Mouse (Mus musculus): ENCODE data around the gene Dip2b. TPM values are rescaled to one million over a fixed set of nuclear protein-coding genes. Genes with fewer than 3 reads are reported as not detected.

Gene Dip2b
- polyA plus RNA-seq, 1 experiment from 2014 or later: 5.0 TPM

DNA sequence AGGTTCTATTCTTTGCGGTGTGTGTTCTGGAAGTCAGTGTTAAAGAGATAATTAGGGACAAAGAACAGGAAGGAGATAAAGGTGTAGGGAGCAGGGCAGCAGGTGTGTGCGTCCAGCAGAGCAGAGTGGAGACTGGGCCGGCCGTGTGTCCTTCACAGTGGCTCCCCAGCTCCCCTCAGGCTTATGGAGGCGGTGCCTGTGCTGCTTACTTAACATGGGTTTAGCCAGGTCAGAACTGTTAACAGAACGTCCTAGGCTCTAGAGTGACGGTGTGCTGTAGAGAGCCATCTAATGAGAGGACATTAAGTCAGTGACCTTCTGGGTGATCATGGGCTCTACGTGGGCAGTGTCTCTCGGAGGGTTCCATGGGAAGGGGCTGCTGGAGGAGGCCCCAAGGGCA lies 73.4 kb downstream of the Dip2b start:
- peak overlapping the region; percentile 88 for H3K27ac ChIP-seq (ENCODE audit: low read depth, low read length)
- ATAC-seq: peak; percentile 60
- no peak overlapping the region for H3K4me3 ChIP-seq (ENCODE audit: low read depth, low read length)
- H3K4me1 ChIP-seq (replicated peaks; ENCODE audit: control insufficient read depth, insufficient read depth, low read length): peaks cover 22% of the 10 kb centered on the region
- H3K27me3 ChIP-seq (replicated peaks; ENCODE audit: control insufficient read depth, insufficient read depth, low read length): no peaks in the 10 kb centered on the region
- H3K36me3 ChIP-seq (ENCODE audit: control insufficient read depth, insufficient read depth): peaks cover 4% of the 10 kb centered on the region; the same call in 1 of the 2 replicates
- H3K4me2 ChIP-seq (replicated peaks; ENCODE audit: low read depth): peak overlapping the region; percentile 54
- no peak for TF ChIP-seq CTCF (IDR thresholded peaks at IDR 0.05; ENCODE audit: low read depth)
- WGBS: 32% methylated on average over 9 of the region's 9 CpGs
- H3K9ac ChIP-seq (ENCODE audit: low read depth, low read length): no peak overlapping the region
- H3K9me3 ChIP-seq (ENCODE audit: control insufficient read depth): no peaks in the 10 kb centered on the region

DNA sequence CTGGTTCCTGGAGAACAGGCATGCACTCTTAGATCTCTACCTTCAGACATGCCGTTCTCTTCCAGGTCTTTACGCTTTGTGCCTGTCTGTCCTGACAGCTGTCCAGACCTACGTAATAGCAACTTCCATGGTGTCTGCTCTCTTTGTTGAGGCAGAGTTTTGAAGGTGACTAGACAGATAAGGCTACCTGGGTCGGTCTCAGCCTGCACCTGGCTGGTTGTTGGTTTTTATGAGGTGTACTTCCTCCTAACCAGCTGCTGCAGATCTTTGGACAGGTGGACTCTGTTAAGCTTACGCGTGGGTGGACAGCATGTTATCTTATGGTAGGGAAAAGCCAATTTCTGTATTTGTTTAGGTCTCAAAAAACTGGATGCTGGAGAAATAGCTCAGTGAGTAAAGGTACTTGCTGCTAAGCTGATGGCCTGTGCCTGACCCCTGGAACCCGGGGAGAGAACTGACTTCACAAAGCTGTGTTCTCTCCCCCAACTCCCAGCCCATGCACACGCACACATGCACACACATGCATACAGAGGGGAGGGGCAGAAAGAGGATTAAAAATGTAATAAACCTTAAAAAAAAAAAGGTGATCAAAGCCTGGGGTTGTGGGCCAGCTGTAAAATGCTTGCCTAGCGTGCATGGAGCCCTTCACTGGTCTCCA lies 74.0 kb downstream of the Dip2b start:
- peak overlapping the region; percentile 54 for H3K4me2 ChIP-seq (replicated peaks; ENCODE audit: low read depth)

DNA sequence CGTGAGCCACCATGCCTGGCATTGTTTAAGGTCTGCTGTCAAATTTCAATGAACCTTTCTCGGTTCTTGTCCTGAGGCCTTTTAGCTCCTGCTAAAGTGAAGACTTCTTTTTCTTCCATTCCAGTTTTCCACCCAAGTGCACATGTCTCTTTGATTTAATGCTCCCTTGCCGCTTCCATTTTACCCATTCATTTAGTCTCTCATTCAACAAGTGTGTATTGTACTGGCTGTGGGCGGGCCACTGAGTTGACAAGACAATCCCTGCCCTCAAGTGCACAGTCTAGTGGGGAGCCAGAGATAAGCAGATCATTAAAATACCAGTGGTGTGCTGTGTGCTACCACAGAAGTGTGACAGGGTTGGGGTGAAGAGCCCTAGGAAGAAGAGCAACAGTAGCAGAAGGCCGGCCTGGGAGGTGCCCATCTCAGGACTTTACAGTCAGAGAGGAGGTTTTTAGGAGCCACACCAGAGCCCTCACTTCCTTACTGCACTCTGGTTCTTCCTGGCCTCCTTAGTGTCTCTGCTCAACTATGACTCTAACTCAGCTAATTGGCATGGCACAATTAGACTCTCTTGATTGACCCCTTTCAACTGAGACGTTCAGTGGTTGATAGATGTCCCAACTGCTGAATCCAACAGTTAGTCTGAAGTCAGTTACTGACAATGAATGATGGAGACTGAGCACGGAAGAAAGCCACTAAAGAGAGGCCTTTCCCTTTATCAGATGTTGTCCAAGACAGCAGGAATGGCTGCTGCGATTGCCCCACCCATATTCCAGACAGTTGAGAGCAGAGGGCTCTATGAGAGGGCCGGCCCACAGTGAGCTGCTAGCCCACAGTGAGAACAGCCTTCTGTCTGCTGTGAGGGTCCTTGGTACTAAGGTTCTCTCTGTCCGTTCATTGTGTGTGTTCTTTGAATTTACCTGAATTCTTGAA lies 75.1 kb downstream of the Dip2b start:
- Histone ChIP-seq H3K4me2 (replicated peaks; ENCODE audit: low read depth) (no peak overlapping the region), H3K27ac (ENCODE audit: low read depth, low read length) (no peak overlapping the region), H3K27me3 (replicated peaks; ENCODE audit: control insufficient read depth, insufficient read depth, low read length) (no peaks in the 10 kb centered on the region), H3K9me3 (ENCODE audit: control insufficient read depth) (no peaks in the 10 kb centered on the region), H3K36me3 (ENCODE audit: control insufficient read depth, insufficient read depth) (peaks cover 4% of the 10 kb centered on the region; the same call in 1 of the 2 replicates), H3K4me3 (ENCODE audit: low read depth, low read length) (no peak overlapping the region), H3K9ac (ENCODE audit: low read depth, low read length) (no peak overlapping the region), H3K4me1 (replicated peaks; ENCODE audit: control insufficient read depth, insufficient read depth, low read length) (peaks cover 22% of the 10 kb centered on the region)
- no peak for TF ChIP-seq CTCF (IDR thresholded peaks at IDR 0.05; ENCODE audit: low read depth)
- 48% methylated on average over 10 of the region's 10 CpGs for WGBS
- ATAC-seq: peak; percentile 23; the same call in 1 of the 2 replicates

More for the DNA sequence above, 74.0 kb downstream of the Dip2b start:
- no peak for TF ChIP-seq CTCF (IDR thresholded peaks at IDR 0.05; ENCODE audit: low read depth)
- 33% methylated on average over 9 of the region's 9 CpGs for WGBS
- Histone ChIP-seq H3K9me3 (ENCODE audit: control insufficient read depth) (no peaks in the 10 kb centered on the region), H3K4me1 (replicated peaks; ENCODE audit: control insufficient read depth, insufficient read depth, low read length) (peaks cover 22% of the 10 kb centered on the region), H3K9ac (ENCODE audit: low read depth, low read length) (no peak overlapping the region), H3K4me3 (ENCODE audit: low read depth, low read length) (no peak overlapping the region), H3K27ac (ENCODE audit: low read depth, low read length) (peak overlapping the region; percentile 88), H3K27me3 (replicated peaks; ENCODE audit: control insufficient read depth, insufficient read depth, low read length) (no peaks in the 10 kb centered on the region), H3K36me3 (ENCODE audit: control insufficient read depth, insufficient read depth) (peaks cover 4% of the 10 kb centered on the region; the same call in 1 of the 2 replicates)
- peak; percentile 92 for ATAC-seq

DNA sequence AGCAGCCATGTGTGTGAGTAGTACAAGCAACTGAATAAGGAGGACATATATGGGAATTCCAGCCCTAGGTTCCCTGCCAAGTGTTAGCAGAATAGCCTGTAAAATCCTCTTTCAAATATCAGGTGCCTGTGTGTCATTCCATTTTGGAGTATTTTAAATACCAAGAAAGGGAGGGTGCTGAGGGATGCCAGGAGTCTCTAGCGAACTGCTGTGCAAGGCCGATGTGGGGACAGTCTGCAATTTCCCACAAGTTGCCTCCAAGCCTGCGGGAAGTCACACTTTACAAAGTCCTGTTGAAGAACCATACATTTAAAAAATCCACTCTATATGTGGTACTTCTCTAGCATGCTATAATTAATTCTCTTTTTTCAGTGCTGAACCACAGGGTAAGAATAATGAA lies 77.0 kb downstream of the Dip2b start:
- Histone ChIP-seq H3K4me3 (ENCODE audit: low read depth, low read length) (no peak overlapping the region), H3K4me2 (replicated peaks; ENCODE audit: low read depth) (no peak overlapping the region), H3K9ac (ENCODE audit: low read depth, low read length) (no peak overlapping the region), H3K9me3 (ENCODE audit: control insufficient read depth) (no peaks in the 10 kb centered on the region), H3K27me3 (replicated peaks; ENCODE audit: control insufficient read depth, insufficient read depth, low read length) (no peaks in the 10 kb centered on the region), H3K36me3 (ENCODE audit: control insufficient read depth, insufficient read depth) (peaks cover 4% of the 10 kb centered on the region; the same call in 1 of the 2 replicates), H3K4me1 (replicated peaks; ENCODE audit: control insufficient read depth, insufficient read depth, low read length) (peaks cover 22% of the 10 kb centered on the region), H3K27ac (ENCODE audit: low read depth, low read length) (no peak overlapping the region)
- ATAC-seq: no peak
- no peak for TF ChIP-seq CTCF (IDR thresholded peaks at IDR 0.05; ENCODE audit: low read depth)
- WGBS: 95% methylated on average over 3 of the region's 3 CpGs

DNA sequence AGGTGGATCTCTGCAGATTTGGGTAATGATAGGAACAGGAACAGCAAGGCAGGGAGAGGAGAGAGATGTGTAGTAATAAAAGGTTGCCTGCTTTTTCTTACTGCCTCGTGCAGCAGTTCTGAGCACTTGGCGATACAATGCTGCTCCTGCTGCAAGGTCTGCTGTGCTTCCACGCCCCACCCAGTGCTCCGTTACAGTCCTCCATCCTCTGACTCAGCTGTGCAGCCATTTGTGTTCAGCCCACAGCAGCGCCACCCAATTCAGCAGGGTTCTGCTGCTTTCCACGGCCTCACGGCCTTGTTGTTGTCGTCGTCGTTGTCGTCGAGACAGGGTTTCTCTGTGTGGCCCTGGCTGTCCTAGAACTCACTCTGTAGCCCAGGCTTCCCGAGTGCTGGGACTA lies 77.9 kb downstream of the Dip2b start:
- no peak for TF ChIP-seq CTCF (IDR thresholded peaks at IDR 0.05; ENCODE audit: low read depth)
- no peak overlapping the region for H3K4me3 ChIP-seq (ENCODE audit: low read depth, low read length)
- no peaks in the 10 kb centered on the region for H3K27me3 ChIP-seq (replicated peaks; ENCODE audit: control insufficient read depth, insufficient read depth, low read length)
- ATAC-seq: no peak
- H3K4me1 ChIP-seq (replicated peaks; ENCODE audit: control insufficient read depth, insufficient read depth, low read length): peaks cover 21% of the 10 kb centered on the region
- no peak overlapping the region for H3K9ac ChIP-seq (ENCODE audit: low read depth, low read length)
- H3K27ac ChIP-seq (ENCODE audit: low read depth, low read length): no peak overlapping the region
- H3K4me2 ChIP-seq (replicated peaks; ENCODE audit: low read depth): no peak overlapping the region
- H3K9me3 ChIP-seq (ENCODE audit: control insufficient read depth): no peaks in the 10 kb centered on the region
- WGBS: 82% methylated on average over 13 of the region's 13 CpGs
- peaks cover 4% of the 10 kb centered on the region; the same call in 1 of the 2 replicates for H3K36me3 ChIP-seq (ENCODE audit: control insufficient read depth, insufficient read depth)

DNA sequence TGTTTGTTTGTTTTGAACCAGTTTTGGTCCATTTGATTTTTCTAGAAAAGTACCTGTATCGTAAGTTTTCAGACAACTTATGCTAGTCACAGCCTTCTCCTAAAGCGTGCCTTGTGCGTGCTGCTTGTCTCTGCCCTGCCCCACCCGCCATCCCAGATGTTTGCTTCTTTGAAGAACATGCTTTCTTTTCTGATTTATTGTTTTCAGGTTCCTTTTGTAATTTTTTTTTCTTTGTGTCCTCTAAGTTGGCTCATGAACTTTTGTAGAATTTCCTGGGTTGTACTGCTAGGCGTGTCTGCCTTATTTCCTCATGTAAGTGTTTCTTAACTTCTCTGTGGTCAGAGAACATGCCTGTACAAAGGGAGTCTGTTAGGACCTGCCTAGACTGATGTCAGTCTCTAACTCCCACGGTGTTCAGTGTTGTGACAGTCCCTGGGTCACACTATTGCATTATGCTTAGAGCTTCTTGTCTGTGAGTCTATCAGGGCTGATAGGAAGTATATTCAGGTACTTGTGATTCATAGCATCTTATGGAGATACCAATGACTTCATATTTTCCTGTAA lies 80.8 kb downstream of the Dip2b start:
- H3K9ac ChIP-seq (ENCODE audit: low read depth, low read length): no peak overlapping the region
- no peak overlapping the region for H3K4me2 ChIP-seq (replicated peaks; ENCODE audit: low read depth)
- H3K27me3 ChIP-seq (replicated peaks; ENCODE audit: control insufficient read depth, insufficient read depth, low read length): no peaks in the 10 kb centered on the region
- no peaks in the 10 kb centered on the region for H3K9me3 ChIP-seq (ENCODE audit: control insufficient read depth)
- H3K27ac ChIP-seq (ENCODE audit: low read depth, low read length): no peak overlapping the region
- peaks cover 4% of the 10 kb centered on the region; the same call in 1 of the 2 replicates for H3K36me3 ChIP-seq (ENCODE audit: control insufficient read depth, insufficient read depth)
- no peaks in the 10 kb centered on the region for H3K4me1 ChIP-seq (replicated peaks; ENCODE audit: control insufficient read depth, insufficient read depth, low read length)
- peak; percentile 67; the same call in 1 of the 2 replicates for ATAC-seq
- WGBS: 44% methylated on average over 6 of the region's 6 CpGs
- H3K4me3 ChIP-seq (ENCODE audit: low read depth, low read length): no peak overlapping the region
- no peak for TF ChIP-seq CTCF (IDR thresholded peaks at IDR 0.05; ENCODE audit: low read depth)

Measured in intestine, postnatal 0 days (tissue).